Mouse (Mus musculus): ENCODE measurements around the gene Krtap4-8. TPM values are rescaled to one million over a fixed set of nuclear protein-coding genes. Genes with fewer than 3 reads are reported as not detected.

Krtap4-8 gene
- not detected for polyA plus RNA-seq (2014; fragmentation: Illumina TruSeq; extraction: RNeasy Lipid Tissue Mini Kit (QIAGEN cat#74804); ENCODE audit: low read depth, low replicate concordance)

GRCm38 (mm10) chr11:99780604-99781003, at the start of gene Krtap4-8:
Gene Krtap4-8 (minus strand): TSS chr11:99780704.

GRCm38 (mm10) chr11:99815566-99815965, 35.1 kb upstream of the Krtap4-8 start, which contains the start of gene Gm11564:
Gene Gm11564 (minus strand): TSS chr11:99815666.

GRCm38 (mm10) chr11:99809792-99810191, 29.3 kb upstream of the Krtap4-8 start, which contains the start of gene Krtap4-13:
Gene Krtap4-13 (minus strand): TSS chr11:99809892.

GRCm38 (mm10) chr11:99804346-99804745, 23.8 kb upstream of the Krtap4-8 start, which contains the start of gene Gm11554:
Gene Gm11554 (minus strand): TSS chr11:99804446.

GRCm38 (mm10) chr11:99798832-99799231, 18.3 kb upstream of the Krtap4-8 start, which contains the start of gene Gm11569:
Gene Gm11569 (minus strand): TSS chr11:99798932.

GRCm38 (mm10) chr11:99793367-99793766, 12.9 kb upstream of the Krtap4-8 start, which contains the start of gene Gm11596:
Gene Gm11596 (minus strand): TSS chr11:99793467.

GRCm38 (mm10) chr11:99784900-99785299, 4.4 kb upstream of the Krtap4-8 start, which contains the start of gene Krtap4-9:
Gene Krtap4-9 (plus strand): TSS chr11:99785200.

GRCm38 (mm10) chr11:99772813-99773212, 7.7 kb downstream of the Krtap4-8 start, which contains the start of gene Gm11595:
Gene Gm11595 (minus strand): TSS chr11:99772913.

GRCm38 (mm10) chr11:99734190-99734589, 46.3 kb downstream of the Krtap4-8 start, which contains the start of gene Gm14180:
Gene Gm14180 (minus strand): TSS chr11:99734290.

Other genes with a start within 250 kb of the Krtap4-8 start
- gene Krt40, start 237.5 kb downstream of the Krtap4-8 start, polyA plus RNA-seq (2014; fragmentation: Illumina TruSeq; extraction: RNeasy Lipid Tissue Mini Kit (QIAGEN cat#74804); ENCODE audit: low read depth, low replicate concordance): not detected
- not detected for gene Krtap3-3, start 229.8 kb downstream of the Krtap4-8 start, polyA plus RNA-seq (2014; fragmentation: Illumina TruSeq; extraction: RNeasy Lipid Tissue Mini Kit (QIAGEN cat#74804); ENCODE audit: low read depth, low replicate concordance)
- gene Krtap3-2, start 223.9 kb downstream of the Krtap4-8 start, polyA plus RNA-seq (2014; fragmentation: Illumina TruSeq; extraction: RNeasy Lipid Tissue Mini Kit (QIAGEN cat#74804); ENCODE audit: low read depth, low replicate concordance): not detected
- not detected for gene Gm11939, start 221.2 kb downstream of the Krtap4-8 start, polyA plus RNA-seq (2014; fragmentation: Illumina TruSeq; extraction: RNeasy Lipid Tissue Mini Kit (QIAGEN cat#74804); ENCODE audit: low read depth, low replicate concordance)
- not detected for gene Krtap3-1, start 214.1 kb downstream of the Krtap4-8 start, polyA plus RNA-seq (2014; fragmentation: Illumina TruSeq; extraction: RNeasy Lipid Tissue Mini Kit (QIAGEN cat#74804); ENCODE audit: low read depth, low replicate concordance)
- not detected for gene Krtap1-5, start 199.7 kb downstream of the Krtap4-8 start, polyA plus RNA-seq (2014; fragmentation: Illumina TruSeq; extraction: RNeasy Lipid Tissue Mini Kit (QIAGEN cat#74804); ENCODE audit: low read depth, low replicate concordance)
- gene Krtap1-4, start 197.1 kb downstream of the Krtap4-8 start, polyA plus RNA-seq (2014; fragmentation: Illumina TruSeq; extraction: RNeasy Lipid Tissue Mini Kit (QIAGEN cat#74804); ENCODE audit: low read depth, low replicate concordance): not detected
- not detected for gene Krtap1-3, start 189.4 kb downstream of the Krtap4-8 start, polyA plus RNA-seq (2014; fragmentation: Illumina TruSeq; extraction: RNeasy Lipid Tissue Mini Kit (QIAGEN cat#74804); ENCODE audit: low read depth, low replicate concordance)
- not detected for gene Krtap9-3, start 182.6 kb downstream of the Krtap4-8 start, polyA plus RNA-seq (2014; fragmentation: Illumina TruSeq; extraction: RNeasy Lipid Tissue Mini Kit (QIAGEN cat#74804); ENCODE audit: low read depth, low replicate concordance)
- gene Gm11938, start 177.4 kb downstream of the Krtap4-8 start, polyA plus RNA-seq (2014; fragmentation: Illumina TruSeq; extraction: RNeasy Lipid Tissue Mini Kit (QIAGEN cat#74804); ENCODE audit: low read depth, low replicate concordance): not detected
- gene Gm11937, start 170.5 kb downstream of the Krtap4-8 start, polyA plus RNA-seq (2014; fragmentation: Illumina TruSeq; extraction: RNeasy Lipid Tissue Mini Kit (QIAGEN cat#74804); ENCODE audit: low read depth, low replicate concordance): not detected
- not detected for gene Krtap2-4, start 165.9 kb downstream of the Krtap4-8 start, polyA plus RNA-seq (2014; fragmentation: Illumina TruSeq; extraction: RNeasy Lipid Tissue Mini Kit (QIAGEN cat#74804); ENCODE audit: low read depth, low replicate concordance)
- not detected for gene Gm11562, start 160.3 kb downstream of the Krtap4-8 start, polyA plus RNA-seq (2014; fragmentation: Illumina TruSeq; extraction: RNeasy Lipid Tissue Mini Kit (QIAGEN cat#74804); ENCODE audit: low read depth, low replicate concordance)
- not detected for gene Krtap4-1, start 152.5 kb downstream of the Krtap4-8 start, polyA plus RNA-seq (2014; fragmentation: Illumina TruSeq; extraction: RNeasy Lipid Tissue Mini Kit (QIAGEN cat#74804); ENCODE audit: low read depth, low replicate concordance)
- not detected for gene Krtap4-2, start 145.6 kb downstream of the Krtap4-8 start, polyA plus RNA-seq (2014; fragmentation: Illumina TruSeq; extraction: RNeasy Lipid Tissue Mini Kit (QIAGEN cat#74804); ENCODE audit: low read depth, low replicate concordance)
- not detected for gene Krtap4-7, start 136.6 kb downstream of the Krtap4-8 start, polyA plus RNA-seq (2014; fragmentation: Illumina TruSeq; extraction: RNeasy Lipid Tissue Mini Kit (QIAGEN cat#74804); ENCODE audit: low read depth, low replicate concordance)
- not detected for gene Gm11555, start 130.5 kb downstream of the Krtap4-8 start, polyA plus RNA-seq (2014; fragmentation: Illumina TruSeq; extraction: RNeasy Lipid Tissue Mini Kit (QIAGEN cat#74804); ENCODE audit: low read depth, low replicate concordance)
- gene Gm11563, start 121.7 kb downstream of the Krtap4-8 start, polyA plus RNA-seq (2014; fragmentation: Illumina TruSeq; extraction: RNeasy Lipid Tissue Mini Kit (QIAGEN cat#74804); ENCODE audit: low read depth, low replicate concordance): not detected
- not detected for gene Krtap4-6, start 114.7 kb downstream of the Krtap4-8 start, polyA plus RNA-seq (2014; fragmentation: Illumina TruSeq; extraction: RNeasy Lipid Tissue Mini Kit (QIAGEN cat#74804); ENCODE audit: low read depth, low replicate concordance)
- not detected for gene Gm14190, start 90.0 kb downstream of the Krtap4-8 start, polyA plus RNA-seq (2014; fragmentation: Illumina TruSeq; extraction: RNeasy Lipid Tissue Mini Kit (QIAGEN cat#74804); ENCODE audit: low read depth, low replicate concordance)
- not detected for gene Gm14180, start 46.4 kb downstream of the Krtap4-8 start, polyA plus RNA-seq (2014; fragmentation: Illumina TruSeq; extraction: RNeasy Lipid Tissue Mini Kit (QIAGEN cat#74804); ENCODE audit: low read depth, low replicate concordance)
- not detected for gene Gm11595, start 7.8 kb downstream of the Krtap4-8 start, polyA plus RNA-seq (2014; fragmentation: Illumina TruSeq; extraction: RNeasy Lipid Tissue Mini Kit (QIAGEN cat#74804); ENCODE audit: low read depth, low replicate concordance)
- not detected for gene Krtap4-9, start 4.5 kb upstream of the Krtap4-8 start, polyA plus RNA-seq (2014; fragmentation: Illumina TruSeq; extraction: RNeasy Lipid Tissue Mini Kit (QIAGEN cat#74804); ENCODE audit: low read depth, low replicate concordance)
- not detected for gene Gm11596, start 12.8 kb upstream of the Krtap4-8 start, polyA plus RNA-seq (2014; fragmentation: Illumina TruSeq; extraction: RNeasy Lipid Tissue Mini Kit (QIAGEN cat#74804); ENCODE audit: low read depth, low replicate concordance)
- not detected for gene Gm11569, start 18.2 kb upstream of the Krtap4-8 start, polyA plus RNA-seq (2014; fragmentation: Illumina TruSeq; extraction: RNeasy Lipid Tissue Mini Kit (QIAGEN cat#74804); ENCODE audit: low read depth, low replicate concordance)
- not detected for gene Gm11554, start 23.7 kb upstream of the Krtap4-8 start, polyA plus RNA-seq (2014; fragmentation: Illumina TruSeq; extraction: RNeasy Lipid Tissue Mini Kit (QIAGEN cat#74804); ENCODE audit: low read depth, low replicate concordance)
- gene Krtap4-13, start 29.2 kb upstream of the Krtap4-8 start, polyA plus RNA-seq (2014; fragmentation: Illumina TruSeq; extraction: RNeasy Lipid Tissue Mini Kit (QIAGEN cat#74804); ENCODE audit: low read depth, low replicate concordance): not detected
- not detected for gene Gm11564, start 35.0 kb upstream of the Krtap4-8 start, polyA plus RNA-seq (2014; fragmentation: Illumina TruSeq; extraction: RNeasy Lipid Tissue Mini Kit (QIAGEN cat#74804); ENCODE audit: low read depth, low replicate concordance)
- not detected for gene 2300003K06Rik, start 57.4 kb upstream of the Krtap4-8 start, polyA plus RNA-seq (2014; fragmentation: Illumina TruSeq; extraction: RNeasy Lipid Tissue Mini Kit (QIAGEN cat#74804); ENCODE audit: low read depth, low replicate concordance)
- gene Krtap4-16, start 70.9 kb upstream of the Krtap4-8 start, polyA plus RNA-seq (2014; fragmentation: Illumina TruSeq; extraction: RNeasy Lipid Tissue Mini Kit (QIAGEN cat#74804); ENCODE audit: low read depth, low replicate concordance): not detected
- not detected for gene Gm11568, start 77.2 kb upstream of the Krtap4-8 start, polyA plus RNA-seq (2014; fragmentation: Illumina TruSeq; extraction: RNeasy Lipid Tissue Mini Kit (QIAGEN cat#74804); ENCODE audit: low read depth, low replicate concordance)
- not detected for gene Gm11559, start 83.8 kb upstream of the Krtap4-8 start, polyA plus RNA-seq (2014; fragmentation: Illumina TruSeq; extraction: RNeasy Lipid Tissue Mini Kit (QIAGEN cat#74804); ENCODE audit: low read depth, low replicate concordance)
- not detected for gene Krtap9-1, start 92.7 kb upstream of the Krtap4-8 start, polyA plus RNA-seq (2014; fragmentation: Illumina TruSeq; extraction: RNeasy Lipid Tissue Mini Kit (QIAGEN cat#74804); ENCODE audit: low read depth, low replicate concordance)
- gene Gm11567, start 98.5 kb upstream of the Krtap4-8 start, polyA plus RNA-seq (2014; fragmentation: Illumina TruSeq; extraction: RNeasy Lipid Tissue Mini Kit (QIAGEN cat#74804); ENCODE audit: low read depth, low replicate concordance): not detected
- not detected for gene Krtap31-1, start 127.2 kb upstream of the Krtap4-8 start, polyA plus RNA-seq (2014; fragmentation: Illumina TruSeq; extraction: RNeasy Lipid Tissue Mini Kit (QIAGEN cat#74804); ENCODE audit: low read depth, low replicate concordance)
- not detected for gene Gm11565, start 134.0 kb upstream of the Krtap4-8 start, polyA plus RNA-seq (2014; fragmentation: Illumina TruSeq; extraction: RNeasy Lipid Tissue Mini Kit (QIAGEN cat#74804); ENCODE audit: low read depth, low replicate concordance)
- gene Krtap31-2, start 155.6 kb upstream of the Krtap4-8 start, polyA plus RNA-seq (2014; fragmentation: Illumina TruSeq; extraction: RNeasy Lipid Tissue Mini Kit (QIAGEN cat#74804); ENCODE audit: low read depth, low replicate concordance): not detected
- not detected for gene Krtap9-5, start 167.8 kb upstream of the Krtap4-8 start, polyA plus RNA-seq (2014; fragmentation: Illumina TruSeq; extraction: RNeasy Lipid Tissue Mini Kit (QIAGEN cat#74804); ENCODE audit: low read depth, low replicate concordance)
- gene Krtap29-1, start 198.3 kb upstream of the Krtap4-8 start, polyA plus RNA-seq (2014; fragmentation: Illumina TruSeq; extraction: RNeasy Lipid Tissue Mini Kit (QIAGEN cat#74804); ENCODE audit: low read depth, low replicate concordance): not detected
- gene Krtap16-1, start 205.9 kb upstream of the Krtap4-8 start, polyA plus RNA-seq (2014; fragmentation: Illumina TruSeq; extraction: RNeasy Lipid Tissue Mini Kit (QIAGEN cat#74804); ENCODE audit: low read depth, low replicate concordance): not detected
- not detected for gene Krtap17-1, start 213.3 kb upstream of the Krtap4-8 start, polyA plus RNA-seq (2014; fragmentation: Illumina TruSeq; extraction: RNeasy Lipid Tissue Mini Kit (QIAGEN cat#74804); ENCODE audit: low read depth, low replicate concordance)
- gene Krt33a, start 235.5 kb upstream of the Krtap4-8 start, polyA plus RNA-seq (2014; fragmentation: Illumina TruSeq; extraction: RNeasy Lipid Tissue Mini Kit (QIAGEN cat#74804); ENCODE audit: low read depth, low replicate concordance): not detected
- not detected for gene Krt33b, start 249.2 kb upstream of the Krtap4-8 start, polyA plus RNA-seq (2014; fragmentation: Illumina TruSeq; extraction: RNeasy Lipid Tissue Mini Kit (QIAGEN cat#74804); ENCODE audit: low read depth, low replicate concordance)